Mouse (Mus musculus) liver, postnatal 0 days (tissue): ENCODE data around the gene Oosp3.

Experiments
- CTCF ChIP-seq: sonication (generic); IDR thresholded peaks from 2 replicates; pipeline ENCODE4 v1.5.1; 2016; ENCODE audit warnings: antibody characterized with exemption, low read depth
- EP300 ChIP-seq: IDR thresholded peaks from 2 replicates; pipeline ENCODE4 v1.6.1; 2016; ENCODE audit warnings: antibody characterized with exemption, low read depth, mild to moderate bottlenecking

GRCm38 (mm10) chr19:11745680-11746079, 48.8 kb downstream of the Oosp3 start:
- no peak for TF ChIP-seq CTCF
- TF ChIP-seq EP300: peak; percentile 58
